Mouse (Mus musculus) intestine, embryonic 16.5 days (tissue): ENCODE measurements around the gene Cad. TPM values are rescaled to one million over a fixed set of nuclear protein-coding genes. Genes with fewer than 3 reads are reported as not detected.
"Not testable (repeated sequence)": the region's sequence is repeated elsewhere in the genome, so short reads cannot be mapped to it uniquely, and the experiment has no call there.

Experiments
- ATAC-seq: fragments of 200-750 bp; cut with Nextera tagmentation; 2 replicates; pipeline ENCODE4 v1.8.0; 2017; ENCODE audit warnings: moderate TSS enrichment, moderate library complexity
- H3K27ac ChIP-seq: fragments of 300-500 bp; sonication (generic); 2 replicates; pipeline ENCODE4 v1.5.1; 2014; ENCODE audit warnings: mild to moderate bottlenecking, low read length
- H3K27me3 ChIP-seq: fragments of 300-500 bp; sonication (generic); replicated peaks from 2 replicates; pipeline ENCODE4 v1.6.1; 2014; ENCODE audit warnings: low read length, control low read depth, mixed read lengths; ENCODE audit not compliant: control insufficient read depth, insufficient read depth
- H3K36me3 ChIP-seq: fragments of 300-500 bp; sonication (generic); 2 replicates; pipeline ENCODE4 v1.6.1; 2014; ENCODE audit warnings: low read length, control low read depth; ENCODE audit not compliant: control insufficient read depth, insufficient read depth
- H3K4me1 ChIP-seq: fragments of 300-500 bp; sonication (generic); 2 replicates; pipeline ENCODE4 v1.6.1; 2014; ENCODE audit warnings: low read length, control low read depth, mixed read lengths; ENCODE audit not compliant: control insufficient read depth, insufficient read depth
- H3K4me2 ChIP-seq: fragments of 300-500 bp; sonication (generic); 2 replicates; pipeline ENCODE4 v1.6.1; 2014; ENCODE audit warnings: low read depth, low read length, control low read depth
- H3K4me3 ChIP-seq: fragments of 300-500 bp; sonication (generic); 2 replicates; pipeline ENCODE4 v1.5.1; 2014; ENCODE audit warnings: mild to moderate bottlenecking, low read length
- H3K9ac ChIP-seq: fragments of 300-500 bp; sonication (generic); 2 replicates; pipeline ENCODE4 v1.6.1; 2014; ENCODE audit warnings: low read depth, low read length
- H3K9me3 ChIP-seq: fragments of 300-500 bp; sonication (generic); 2 replicates; pipeline ENCODE4 v1.6.1; 2016; ENCODE audit warnings: low read length, control low read depth; ENCODE audit not compliant: control insufficient read depth
- WGBS: fragments of 180-500 bp; shearing (Covaris S2); extraction: QIAGEN DNeasy Blood & Tissue Kit; methylation state at CpG from one replicate; pipeline ENCODE4 v1.1.7; 2014; 5-methylcytosine and 5-hydroxymethylcytosine counted together
- polyA plus RNA-seq: library from polyadenylated mRNA; unstranded; fragments of >200 nt; fragmentation: Nextera tagmentation; extraction: Ambion mirVana; gene quantifications from 2 replicates; pipeline ENCODE4 v1.2.1, GENCODE M21; 2015

Cad gene
- polyA plus RNA-seq, 1 experiment from 2014 or later = 16.8 TPM

- no peak for ATAC-seq
- H3K4me2 ChIP-seq = no peak overlapping the region
- no peak overlapping the region for H3K4me3 ChIP-seq
- no peak overlapping the region for H3K27ac ChIP-seq
- no peaks in the 10 kb centered on the region for H3K9me3 ChIP-seq
- peaks cover 3% of the 10 kb centered on the region; the same call in 1 of the 2 replicates for H3K4me1 ChIP-seq
- no peaks in the 10 kb centered on the region for H3K36me3 ChIP-seq
- no peak overlapping the region for H3K9ac ChIP-seq
- no peaks in the 10 kb centered on the region for H3K27me3 ChIP-seq
- whole genome bisulfite sequencing = 92% methylated on average over 6 of the region's 6 CpGs
Measured at GRCm38 (mm10) chr5:31034669-31035068, 19.9 kb upstream of the Cad start.

GRCm38 (mm10) chr5:31036556-31036955, 18.0 kb upstream of the Cad start:
- H3K4me2 ChIP-seq, H3K9me3 ChIP-seq, H3K9ac ChIP-seq, H3K27me3 ChIP-seq, H3K27ac ChIP-seq, H3K36me3 ChIP-seq, H3K4me1 ChIP-seq, H3K4me3 ChIP-seq: not testable (repeated sequence)
- 76% methylated on average over 11 of the region's 11 CpGs for WGBS
- ATAC-seq = peak; percentile 51; the same call in 1 of the 2 replicates

- H3K9ac ChIP-seq = no peak overlapping the region
- H3K4me1 ChIP-seq = no peaks in the 10 kb centered on the region
- no peaks in the 10 kb centered on the region for H3K9me3 ChIP-seq
- ATAC-seq = peak; percentile 22; the same call in 1 of the 2 replicates
- H3K4me3 ChIP-seq = no peak overlapping the region
- no peak overlapping the region; the same call in 1 of the 2 replicates for H3K27ac ChIP-seq
- no peak overlapping the region for H3K4me2 ChIP-seq
- WGBS = 90% methylated on average over 7 of the region's 7 CpGs
- H3K27me3 ChIP-seq = no peaks in the 10 kb centered on the region
- no peaks in the 10 kb centered on the region for H3K36me3 ChIP-seq
Measured at GRCm38 (mm10) chr5:31038171-31038845, 16.3 kb upstream of the Cad start.

GRCm38 (mm10) chr5:31046416-31046815, 8.2 kb upstream of the Cad start:
- no peak overlapping the region for H3K4me3 ChIP-seq
- no peaks in the 10 kb centered on the region for H3K9me3 ChIP-seq
- H3K27ac ChIP-seq = no peak overlapping the region
- H3K36me3 ChIP-seq = no peaks in the 10 kb centered on the region; the same call in 1 of the 2 replicates
- H3K27me3 ChIP-seq = no peaks in the 10 kb centered on the region
- ATAC-seq = no peak
- H3K9ac ChIP-seq = no peak overlapping the region
- WGBS = 91% methylated on average over 6 of the region's 6 CpGs
- peaks cover 6% of the 10 kb centered on the region; the same call in 1 of the 2 replicates for H3K4me1 ChIP-seq
- H3K4me2 ChIP-seq = 0 out of 2 replicates have a peak overlapping the region, but pooled peaks have one; percentile 84

GRCm38 (mm10) chr5:31047074-31047473, 7.5 kb upstream of the Cad start:
- 76% methylated on average over 5 of the region's 5 CpGs for WGBS
- no peak for ATAC-seq
- no peak overlapping the region for H3K27ac ChIP-seq
- H3K9ac ChIP-seq = peak overlapping the region; percentile 96; the same call in 1 of the 2 replicates
- H3K4me3 ChIP-seq = peak overlapping the region; percentile 81
- peak overlapping the region; percentile 84 for H3K4me2 ChIP-seq
- no peaks in the 10 kb centered on the region for H3K27me3 ChIP-seq
- peaks cover 6% of the 10 kb centered on the region; the same call in 1 of the 2 replicates for H3K4me1 ChIP-seq
- H3K9me3 ChIP-seq = no peaks in the 10 kb centered on the region
- no peaks in the 10 kb centered on the region; the same call in 1 of the 2 replicates for H3K36me3 ChIP-seq

GRCm38 (mm10) chr5:31047848-31048762, 6.5 kb upstream of the Cad start, which contains the start of gene Atraid:
Gene Atraid (plus strand): TSS chr5:31048312.
- Histone ChIP-seq H3K9ac (peak within 1 kb of the TSS; percentile 96), H3K4me3 (peak within 1 kb of the TSS; percentile 81), H3K4me2 (peak within 1 kb of the TSS; percentile 84), H3K9me3 (no peaks in the 10 kb centered on the region), H3K27me3 (no peaks in the 10 kb centered on the region), H3K4me1 (peaks cover 6% of the 10 kb centered on the region; the same call in 1 of the 2 replicates), H3K36me3 (no peaks in the 10 kb centered on the region; the same call in 1 of the 2 replicates), H3K27ac (peak within 1 kb of the TSS; percentile 97)
- WGBS = under 1% methylated on average over 73 of the region's 73 CpGs
- ATAC-seq = peak; percentile 99

- Histone ChIP-seq H3K4me3 (peak within 1 kb of the TSS; percentile 81), H3K9me3 (no peaks in the 10 kb centered on the region), H3K9ac (peak within 1 kb of the TSS; percentile 96), H3K27me3 (no peaks in the 10 kb centered on the region), H3K4me1 (peaks cover 9% of the 10 kb centered on the region; the same call in 1 of the 2 replicates), H3K4me2 (peak within 1 kb of the TSS; percentile 84), H3K36me3 (no peaks in the 10 kb centered on the region; the same call in 1 of the 2 replicates), H3K27ac (peak within 1 kb of the TSS; percentile 97)
- ATAC-seq = peak; percentile 41
- under 1% methylated on average over 23 of the region's 23 CpGs for WGBS
Measured at GRCm38 (mm10) chr5:31048763-31049641, 5.6 kb upstream of the Cad start, which contains the start of gene Slc5a6. Gene Slc5a6 (minus strand): TSS chr5:31048924.

GRCm38 (mm10) chr5:31050427-31050826, 4.2 kb upstream of the Cad start:
- no peak overlapping the region for H3K4me3 ChIP-seq
- no peaks in the 10 kb centered on the region; the same call in 1 of the 2 replicates for H3K36me3 ChIP-seq
- no peak overlapping the region for H3K9ac ChIP-seq
- no peaks in the 10 kb centered on the region for H3K9me3 ChIP-seq
- peaks cover 14% of the 10 kb centered on the region; the same call in 1 of the 2 replicates for H3K4me1 ChIP-seq
- H3K4me2 ChIP-seq = no peak overlapping the region
- no peaks in the 10 kb centered on the region for H3K27me3 ChIP-seq
- H3K27ac ChIP-seq = no peak overlapping the region
- ATAC-seq = no peak
